Mouse (Mus musculus): ENCODE measurements around the gene Kcnf1.

DNA sequence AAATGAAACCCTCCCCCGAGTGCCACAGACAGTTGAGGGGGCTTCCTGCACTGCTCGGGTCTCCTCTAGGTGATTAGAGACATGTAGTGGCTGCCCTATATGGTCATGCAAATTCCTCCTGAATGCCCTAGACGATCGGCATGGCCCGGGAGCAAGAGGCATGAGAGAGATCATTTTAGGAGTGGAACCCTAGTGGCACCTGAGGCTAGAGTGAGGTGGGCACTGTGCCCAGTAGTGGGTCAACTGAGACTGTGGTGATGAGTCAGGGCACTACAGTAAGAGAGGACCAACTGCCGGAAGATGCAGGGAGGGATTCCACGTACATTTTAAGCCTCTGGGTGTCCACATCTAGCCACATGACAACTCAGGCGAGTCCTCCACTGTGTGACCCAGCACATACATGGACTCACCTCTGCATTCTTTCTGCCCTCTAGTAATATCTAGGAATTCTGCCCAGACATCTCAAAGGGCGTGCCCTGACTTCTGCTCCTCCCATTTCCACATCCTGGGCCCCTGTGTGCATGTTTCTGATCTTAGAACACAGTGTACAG, 42.1 kb downstream of the Kcnf1 start:
- TF ChIP-seq CTCF (IDR thresholded peaks at IDR 0.05; ENCODE audit: extremely low read depth, insufficient read depth, low read length) = no peak
- no peak for TF ChIP-seq POLR2A (IDR thresholded peaks at IDR 0.05; ENCODE audit: extremely low read depth, insufficient read depth, low read length)
